Mouse (Mus musculus) embryonic fibroblast, embryonic 13.5 days (primary cell): ENCODE results near the gene Svopl.

Experiments used
- CTCF ChIP-seq: IDR thresholded peaks from 2 replicates; pipeline ENCODE4 v1.5.1; 2011; ENCODE audit warnings: mild to moderate bottlenecking, control low read depth, low read length, moderate library complexity, borderline replicate concordance; ENCODE audit not compliant: insufficient read depth
- POLR2A ChIP-seq: IDR thresholded peaks from 2 replicates; pipeline ENCODE4 v1.6.1; 2011; ENCODE audit warnings: low read depth, mild to moderate bottlenecking, control low read depth, low read length, moderate library complexity

- TF ChIP-seq POLR2A (no peak), CTCF (no peak)
Observed at GRCm38 (mm10) chr6:37967386-37967785, 79.4 kb downstream of the Svopl start.
